Mouse (Mus musculus) retina, embryonic 14.5 days (tissue): ENCODE results near the gene Trrap.

Experiments used
- DNase-seq: peaks from one replicate; pipeline ENCODE4 v3.0.0-alpha.2; 2015; ENCODE audit warnings: low spot score

Trrap gene

GRCm38 (mm10) chr5:144871775-144872174 lies 104.2 kb downstream of the Trrap start:
- DNase-seq, result peak; percentile 43

GRCm38 (mm10) chr5:144872326-144872725 lies 104.8 kb downstream of the Trrap start:
- DNase-seq, result no peak

GRCm38 (mm10) chr5:144872867-144873266 lies 105.3 kb downstream of the Trrap start:
- no peak for DNase-seq

GRCm38 (mm10) chr5:144875227-144875626 lies 107.7 kb downstream of the Trrap start:
- DNase-seq, result no peak

- peak; percentile 85 for DNase-seq
Observed at GRCm38 (mm10) chr5:144875892-144876291, 108.4 kb downstream of the Trrap start.

GRCm38 (mm10) chr5:144877021-144877420 lies 109.5 kb downstream of the Trrap start:
- DNase-seq, result no peak

- no peak for DNase-seq
Observed at GRCm38 (mm10) chr5:144881670-144882399, 114.3 kb downstream of the Trrap start.

GRCm38 (mm10) chr5:144884629-144885217 lies 117.2 kb downstream of the Trrap start:
- peak; percentile 57 for DNase-seq

GRCm38 (mm10) chr5:144885968-144886650 lies 118.6 kb downstream of the Trrap start:
- DNase-seq, result no peak

- no peak for DNase-seq
Observed at GRCm38 (mm10) chr5:144891276-144891675, 123.7 kb downstream of the Trrap start.

- DNase-seq, result no peak
Observed at GRCm38 (mm10) chr5:144897881-144898280, 130.3 kb downstream of the Trrap start.

- no peak for DNase-seq
Observed at GRCm38 (mm10) chr5:144898448-144899052, 131.0 kb downstream of the Trrap start.

- DNase-seq, result no peak
Observed at GRCm38 (mm10) chr5:144901035-144901434, 133.5 kb downstream of the Trrap start.

- peak; percentile 32 for DNase-seq
Observed at GRCm38 (mm10) chr5:144901791-144902190, 134.3 kb downstream of the Trrap start.

- no peak for DNase-seq
Observed at GRCm38 (mm10) chr5:144904356-144905134, 137.0 kb downstream of the Trrap start.

GRCm38 (mm10) chr5:144907591-144907990 lies 140.1 kb downstream of the Trrap start:
- no peak for DNase-seq
